Mouse (Mus musculus) ES-Bruce4 (cell line): ENCODE data around the gene Hist1h2bl. TPM values are rescaled to one million over a fixed set of nuclear protein-coding genes. Genes with fewer than 3 reads are reported as not detected.
A peak's percentile ranks its signal among the peaks of the same experiment; 100 is the strongest.
"Not testable (repeated sequence)": the region's sequence is repeated elsewhere in the genome, so short reads cannot be mapped to it uniquely, and the experiment has no call there.

Source experiments
- H3K27ac ChIP-seq: 2 replicates; pipeline ENCODE4 v1.5.1; 2012; ENCODE audit warnings: low read length, inconsistent platforms; ENCODE audit not compliant: insufficient read depth
- H3K27me3 ChIP-seq: 2 replicates; pipeline ENCODE4 v1.6.1; 2012; ENCODE audit warnings: mild to moderate bottlenecking, low read length, inconsistent platforms; ENCODE audit not compliant: control insufficient read depth, poor library complexity, insufficient read depth, severe bottlenecking
- H3K36me3 ChIP-seq: 2 replicates; pipeline ENCODE4 v1.6.1; 2012; ENCODE audit warnings: inconsistent platforms, mild to moderate bottlenecking, low read length, moderate library complexity; ENCODE audit not compliant: control insufficient read depth, poor library complexity, insufficient read depth, severe bottlenecking
- H3K4me1 ChIP-seq: one replicate; pipeline ENCODE4 v1.8.1; 2011; ENCODE audit warnings: low read length; ENCODE audit not compliant: control insufficient read depth, insufficient read depth
- H3K4me3 ChIP-seq: 2 replicates; pipeline ENCODE4 v1.5.1; 2011; ENCODE audit warnings: low read depth, mild to moderate bottlenecking, low read length
- H3K9ac ChIP-seq: 2 replicates; pipeline ENCODE4 v1.6.1; 2012; ENCODE audit warnings: low read depth, mild to moderate bottlenecking, inconsistent platforms; ENCODE audit not compliant: poor library complexity, severe bottlenecking
- H3K9me3 ChIP-seq: replicated peaks from 2 replicates; pipeline ENCODE4 v1.6.1; 2012; ENCODE audit warnings: mild to moderate bottlenecking, low read length, inconsistent platforms; ENCODE audit not compliant: control insufficient read depth, poor library complexity, insufficient read depth, severe bottlenecking
- CTCF ChIP-seq: IDR thresholded peaks from one replicate; pipeline ENCODE4 v1.8.1; 2011; ENCODE audit warnings: low read depth, low read length
- EP300 ChIP-seq: IDR thresholded peaks from 2 replicates; pipeline ENCODE4 v1.6.1; 2011; ENCODE audit warnings: low read depth, low read length; ENCODE audit not compliant: insufficient read depth
- POLR2A ChIP-seq: IDR thresholded peaks from one replicate; pipeline ENCODE4 v1.8.1; 2011; ENCODE audit warnings: low read length; ENCODE audit not compliant: insufficient read depth
- polyA plus RNA-seq: library from polyadenylated mRNA; stranded (reverse); fragments of >200 nt; gene quantifications from 2 replicates; pipeline ENCODE4 v1.2.4, GENCODE M21; 2011; ENCODE audit warnings: low read depth; ENCODE audit not compliant: missing spikeins, insufficient read depth, insufficient read length

Gene Hist1h2bl
- polyA plus RNA-seq, 1 experiment, result 27.2 TPM

- H3K36me3 ChIP-seq, H3K9me3 ChIP-seq, H3K27me3 ChIP-seq, H3K4me1 ChIP-seq: not testable (repeated sequence)
- H3K4me3 ChIP-seq, result peak within 1 kb of the TSS; percentile 59
- peak within 1 kb of the TSS; percentile 64 for H3K9ac ChIP-seq
- H3K27ac ChIP-seq, result peak within 1 kb of the TSS; percentile 87
- peak; percentile 82; the same call in 1 of the 2 replicates for TF ChIP-seq EP300
- TF ChIP-seq POLR2A, result peak; percentile 91
Observed at GRCm38 (mm10) chr13:21734906-21735767, 19.2 kb upstream of the Hist1h2bl start, which contains the start of gene Hist1h4j. Gene Hist1h4j, plus strand, starts transcription at chr13:21735064.

- peak overlapping the region; percentile 50 for H3K9ac ChIP-seq
- TF ChIP-seq EP300, result no peak
- peak; percentile 61 for TF ChIP-seq CTCF
- no peak for TF ChIP-seq POLR2A
- peak overlapping the region; percentile 87 for H3K27ac ChIP-seq
- H3K4me1 ChIP-seq, result peaks cover 2% of the 10 kb centered on the region
- H3K9me3 ChIP-seq, result no peaks in the 10 kb centered on the region
- H3K27me3 ChIP-seq, result no peaks in the 10 kb centered on the region
- H3K4me3 ChIP-seq, result peak overlapping the region; percentile 36
- H3K36me3 ChIP-seq, result no peaks in the 10 kb centered on the region
Observed at GRCm38 (mm10) chr13:21734010-21734905, 18.3 kb upstream of the Hist1h2bl start.

GRCm38 (mm10) chr13:21733466-21733865 lies 17.5 kb upstream of the Hist1h2bl start:
- Histone ChIP-seq H3K36me3 (no peaks in the 10 kb centered on the region), H3K4me1 (peaks cover 2% of the 10 kb centered on the region), H3K27ac (no peak overlapping the region; the same call in 1 of the 2 replicates), H3K4me3 (no peak overlapping the region), H3K9ac (peak overlapping the region; percentile 50; the same call in 1 of the 2 replicates), H3K9me3 (no peaks in the 10 kb centered on the region), H3K27me3 (no peaks in the 10 kb centered on the region)
- TF ChIP-seq CTCF, result peak; percentile 9
- no peak for TF ChIP-seq POLR2A

GRCm38 (mm10) chr13:21729544-21729943 lies 13.6 kb upstream of the Hist1h2bl start:
- TF ChIP-seq CTCF (no peak), EP300 (peak; percentile 94), POLR2A (no peak)
- H3K9ac ChIP-seq, result peak overlapping the region; percentile 30; the same call in 1 of the 2 replicates

GRCm38 (mm10) chr13:21727948-21728572 lies 12.1 kb upstream of the Hist1h2bl start:
- H3K9me3 ChIP-seq, result no peaks in the 10 kb centered on the region
- no peaks in the 10 kb centered on the region for H3K36me3 ChIP-seq
- H3K27me3 ChIP-seq, result no peaks in the 10 kb centered on the region
- H3K4me3 ChIP-seq, result no peak overlapping the region
- H3K9ac ChIP-seq, result no peak overlapping the region
- TF ChIP-seq POLR2A, result no peak
- TF ChIP-seq EP300, result no peak
- TF ChIP-seq CTCF, result no peak
- peak overlapping the region; percentile 93 for H3K27ac ChIP-seq
- peaks cover 2% of the 10 kb centered on the region for H3K4me1 ChIP-seq

More at GRCm38 (mm10) chr13:21729544-21729943, 13.6 kb upstream of the Hist1h2bl start:
- H3K4me1 ChIP-seq, result peaks cover 2% of the 10 kb centered on the region
- H3K27ac ChIP-seq, result peak overlapping the region; percentile 86
- H3K4me3 ChIP-seq, result no peak overlapping the region
- H3K9me3 ChIP-seq, result no peaks in the 10 kb centered on the region
- no peaks in the 10 kb centered on the region for H3K27me3 ChIP-seq
- H3K36me3 ChIP-seq, result no peaks in the 10 kb centered on the region
